Mouse (Mus musculus): ENCODE measurements at regions not wholly inside any gene's neighbourhood (a gene's known extent, or its start where the extent isn't known, plus 50 kb on each side); places are given as distances from the start of the nearest gene placed in this dataset.

DNA sequence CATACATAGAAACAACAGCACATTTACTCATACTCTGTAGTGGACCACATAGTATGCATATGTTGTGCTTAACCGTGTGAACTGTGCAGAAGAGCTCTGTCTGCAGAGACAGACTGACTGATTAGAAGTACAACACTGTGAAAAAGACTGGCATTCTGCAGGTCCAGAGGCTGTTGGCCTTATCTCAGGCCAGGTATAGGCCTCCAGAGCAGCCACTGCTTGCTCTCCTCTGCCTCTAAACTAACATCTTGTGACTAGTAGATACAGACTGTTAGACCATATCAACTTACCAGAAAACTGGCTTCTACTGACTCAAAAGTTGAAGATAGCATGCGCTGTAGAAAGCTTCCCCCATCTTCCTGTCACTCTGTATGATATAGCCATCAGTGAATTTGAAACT, 73.5 kb upstream of the Pde7b start:
- no peak overlapping the region for H3K4me2 ChIP-seq (ENCODE audit: low read depth)
- no peak overlapping the region for H3K9ac ChIP-seq (replicated peaks)
- no peak overlapping the region for H3K27ac ChIP-seq
- no peaks in the 10 kb centered on the region for H3K9me3 ChIP-seq (ENCODE audit: control insufficient read depth, low read length)
- WGBS (ENCODE audit: insufficient replicate concordance) = 14% methylated on average over 2 of the region's 2 CpGs
- no peaks in the 10 kb centered on the region for H3K36me3 ChIP-seq (replicated peaks; ENCODE audit: control insufficient read depth, insufficient read depth, low read depth)
- no peak overlapping the region for H3K4me3 ChIP-seq (ENCODE audit: insufficient read depth in 1 of 2, low read depth in 2 of 2, low read length in 2 of 2)
- peaks cover 0 to 10% of the 10 kb centered on the region in 2 experiments for H3K4me1 ChIP-seq (replicated peaks; ENCODE audit: control insufficient read depth in 2 of 2, insufficient read depth in 2 of 2, low read length in 1 of 2)
- H3K27me3 ChIP-seq (ENCODE audit: control insufficient read depth, insufficient read depth, low read length) = no peaks in the 10 kb centered on the region
- ATAC-seq (ENCODE audit: insufficient read depth) (peak; percentile 94), DNase-seq (ENCODE audit: low read depth in 3 of 3, low spot score in 3 of 3) (peak in 2 of 3 experiments; percentile 7 to 14)
- TF ChIP-seq CTCF (IDR thresholded peaks at IDR 0.05; ENCODE audit: low read depth) = no peak
- peak; percentile 87 for TF ChIP-seq EP300 (IDR thresholded peaks at IDR 0.05; ENCODE audit: low read depth)

DNA sequence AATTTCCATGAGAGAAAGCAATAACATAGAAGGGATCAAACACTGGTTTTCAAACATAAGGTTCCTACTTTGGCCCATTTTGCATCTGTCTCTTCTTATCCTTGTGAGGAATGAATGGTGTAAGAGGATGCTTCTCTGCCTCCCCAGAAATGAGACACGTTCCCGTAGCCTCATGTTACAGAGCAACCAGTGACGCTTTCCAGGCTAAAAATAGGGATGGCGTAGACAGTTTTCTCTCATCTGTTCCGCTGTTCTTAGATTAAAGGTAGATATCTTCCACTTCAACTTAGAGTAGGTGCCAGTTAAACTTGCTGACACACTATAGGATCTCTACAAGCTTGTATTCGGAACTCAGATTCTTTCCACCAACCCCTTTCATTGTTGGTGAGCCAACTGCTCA, 69.1 kb upstream of the Pde7b start:
- no peaks in the 10 kb centered on the region for H3K9me3 ChIP-seq (ENCODE audit: control insufficient read depth, low read length)
- H3K4me3 ChIP-seq (ENCODE audit: insufficient read depth in 1 of 2, low read depth in 2 of 2, low read length in 2 of 2) = no peak overlapping the region
- DNase-seq (ENCODE audit: low read depth in 3 of 3, low spot score in 3 of 3) = no peak
- no peak overlapping the region for H3K4me2 ChIP-seq (ENCODE audit: low read depth)
- H3K9ac ChIP-seq (replicated peaks) = no peak overlapping the region
- ATAC-seq (ENCODE audit: insufficient read depth) = no peak
- H3K27me3 ChIP-seq (ENCODE audit: control insufficient read depth, insufficient read depth, low read length) = no peaks in the 10 kb centered on the region
- H3K27ac ChIP-seq = no peak overlapping the region
- WGBS (ENCODE audit: insufficient replicate concordance) = 68% methylated on average over 6 of the region's 6 CpGs
- H3K4me1 ChIP-seq (replicated peaks; ENCODE audit: control insufficient read depth in 2 of 2, insufficient read depth in 2 of 2, low read length in 1 of 2) = peaks cover 0 to 4% of the 10 kb centered on the region in 2 experiments; a peak in 3 of 4 replicates
- TF ChIP-seq EP300 (IDR thresholded peaks at IDR 0.05; ENCODE audit: low read depth) = no peak
- TF ChIP-seq CTCF (IDR thresholded peaks at IDR 0.05; ENCODE audit: low read depth) = no peak
- no peaks in the 10 kb centered on the region for H3K36me3 ChIP-seq (replicated peaks; ENCODE audit: control insufficient read depth, insufficient read depth, low read depth)

DNA sequence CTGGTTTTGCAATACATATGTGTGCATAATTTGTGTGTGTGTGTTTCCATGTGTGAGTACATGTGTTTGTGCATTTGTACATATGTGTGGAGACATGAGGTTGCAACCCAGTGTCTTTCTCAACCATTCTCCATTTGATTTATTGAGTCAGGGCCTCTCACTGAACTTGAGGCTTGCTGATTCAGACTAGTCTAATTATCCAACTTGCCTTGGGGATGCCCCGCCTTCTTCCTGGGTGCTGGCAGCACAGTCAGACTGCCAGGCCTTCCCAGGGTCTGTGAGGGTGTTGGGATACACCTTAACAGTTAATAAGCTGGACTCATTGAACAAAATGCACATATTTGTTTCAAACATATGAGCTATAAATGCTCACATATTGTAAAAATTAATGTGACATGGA, 56.1 kb upstream of the Pde7b start:
- Histone ChIP-seq H3K27me3 (ENCODE audit: control insufficient read depth, insufficient read depth, low read length) (no peaks in the 10 kb centered on the region), H3K4me2 (ENCODE audit: low read depth) (no peak overlapping the region), H3K4me1 (replicated peaks; ENCODE audit: control insufficient read depth in 2 of 2, insufficient read depth in 2 of 2, low read length in 1 of 2) (0 out of 4 replicates have a peak, but pooled peaks cover 0 to 1% of the 10 kb centered on the region in 2 experiments), H3K9me3 (ENCODE audit: control insufficient read depth, low read length) (no peaks in the 10 kb centered on the region), H3K4me3 (ENCODE audit: insufficient read depth in 1 of 2, low read depth in 2 of 2, low read length in 2 of 2) (no peak overlapping the region), H3K36me3 (replicated peaks; ENCODE audit: control insufficient read depth, insufficient read depth, low read depth) (no peaks in the 10 kb centered on the region), H3K27ac (no peak overlapping the region), H3K9ac (replicated peaks) (no peak overlapping the region)
- DNase-seq (ENCODE audit: low read depth in 3 of 3, low spot score in 3 of 3) (no peak), ATAC-seq (ENCODE audit: insufficient read depth) (no peak)
- TF ChIP-seq EP300 (IDR thresholded peaks at IDR 0.05; ENCODE audit: low read depth) (no peak), CTCF (IDR thresholded peaks at IDR 0.05; ENCODE audit: low read depth) (no peak)
- 60% methylated on average over 1 of the region's 1 CpGs for WGBS (ENCODE audit: insufficient replicate concordance)

DNA sequence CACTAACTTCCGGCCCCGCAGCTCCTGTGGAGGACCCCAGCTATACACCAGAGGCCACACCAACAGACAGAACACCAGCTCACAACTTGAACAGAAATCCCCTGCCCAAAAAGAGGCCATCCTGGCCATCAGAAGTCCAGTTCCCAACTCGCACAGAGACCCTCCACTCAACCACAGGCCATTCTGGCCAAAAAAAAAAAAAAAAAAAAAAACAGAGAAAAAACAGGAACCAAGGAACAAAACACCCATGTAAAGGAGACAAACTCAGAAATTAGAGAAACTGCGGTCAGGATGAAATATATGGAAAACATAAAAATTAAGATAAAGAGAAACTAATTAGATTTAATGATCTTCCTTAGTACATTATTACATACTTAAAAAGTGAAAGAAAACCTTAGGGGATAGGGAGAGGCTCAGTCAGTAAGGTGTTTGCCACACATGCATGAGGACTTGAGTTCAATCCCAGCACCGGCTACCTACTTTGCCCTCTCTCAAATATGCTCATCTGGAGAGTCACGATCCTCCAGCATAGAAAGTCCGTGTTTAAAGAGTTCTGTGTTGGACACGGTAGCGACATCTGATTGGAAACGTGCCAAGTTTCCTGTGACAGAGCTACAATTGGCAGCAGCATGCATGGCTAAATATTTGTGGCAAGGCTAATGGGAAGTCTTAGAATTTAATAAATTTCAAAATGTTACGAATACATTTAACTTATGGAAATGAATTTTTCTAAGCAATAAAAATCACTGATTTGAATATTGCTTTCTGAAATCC, 51.9 kb upstream of the Pde7b start:
- H3K27ac ChIP-seq = no peak overlapping the region
- no peak overlapping the region for H3K9ac ChIP-seq (replicated peaks)
- ATAC-seq (ENCODE audit: insufficient read depth) = no peak
- peaks cover 0 to 5% of the 10 kb centered on the region in 2 experiments; a peak in 1 of 4 replicates for H3K4me1 ChIP-seq (replicated peaks; ENCODE audit: control insufficient read depth in 2 of 2, insufficient read depth in 2 of 2, low read length in 1 of 2)
- no peaks in the 10 kb centered on the region for H3K27me3 ChIP-seq (ENCODE audit: control insufficient read depth, insufficient read depth, low read length)
- TF ChIP-seq EP300 (IDR thresholded peaks at IDR 0.05; ENCODE audit: low read depth) (no peak), CTCF (IDR thresholded peaks at IDR 0.05; ENCODE audit: low read depth) (no peak)
- H3K4me3 ChIP-seq (ENCODE audit: insufficient read depth in 1 of 2, low read depth in 2 of 2, low read length in 2 of 2) = no peak overlapping the region
- WGBS (ENCODE audit: insufficient replicate concordance) = 55% methylated on average over 11 of the region's 11 CpGs
- no peak overlapping the region for H3K4me2 ChIP-seq (ENCODE audit: low read depth)
- no peaks in the 10 kb centered on the region for H3K36me3 ChIP-seq (replicated peaks; ENCODE audit: control insufficient read depth, insufficient read depth, low read depth)
- H3K9me3 ChIP-seq (ENCODE audit: control insufficient read depth, low read length) = no peaks in the 10 kb centered on the region
- DNase-seq (ENCODE audit: low read depth in 3 of 3, low spot score in 3 of 3) = no peak

DNA sequence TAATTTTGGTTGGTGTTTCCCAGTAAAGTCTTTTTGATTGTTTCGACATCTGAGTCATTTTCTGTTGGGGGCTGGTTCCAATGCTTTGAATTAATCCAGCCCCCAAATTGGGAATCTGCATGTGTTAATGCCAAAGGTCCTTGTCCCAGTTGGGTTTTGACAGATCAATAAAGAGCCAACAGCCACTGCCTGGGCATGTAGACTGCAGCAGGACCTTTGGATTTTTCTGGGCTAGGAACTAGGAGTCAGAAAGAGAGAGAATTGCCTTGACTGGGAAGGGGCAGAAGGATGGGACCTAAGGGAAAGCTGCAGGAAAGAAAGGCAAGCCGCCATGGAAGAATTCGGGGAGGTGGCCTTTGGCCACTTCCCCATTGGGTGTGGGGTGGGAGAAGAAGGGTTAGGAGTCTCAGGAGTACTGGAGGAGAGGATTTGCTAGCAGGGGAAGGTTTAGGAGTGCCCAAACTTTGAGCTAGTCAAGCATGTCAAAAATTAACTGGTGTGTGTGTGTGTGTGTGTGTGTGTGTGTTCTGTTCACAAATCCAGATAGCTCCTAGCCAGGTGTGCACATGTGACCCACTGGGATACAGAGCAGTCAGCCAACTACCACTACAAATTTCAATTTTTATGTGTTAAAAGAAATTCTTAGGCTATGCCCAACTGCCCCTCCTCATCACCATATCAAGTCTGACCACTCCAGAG, 51.0 kb upstream of the Pde7b start:
- no peak overlapping the region for H3K9ac ChIP-seq (replicated peaks)
- no peak overlapping the region for H3K27ac ChIP-seq
- H3K4me1 ChIP-seq (replicated peaks; ENCODE audit: control insufficient read depth in 2 of 2, insufficient read depth in 2 of 2, low read length in 1 of 2) = peaks cover 0 to 8% of the 10 kb centered on the region in 2 experiments; a peak in 1 of 4 replicates
- DNase-seq (ENCODE audit: low read depth in 3 of 3, low spot score in 3 of 3) = no peak
- no peak overlapping the region for H3K4me2 ChIP-seq (ENCODE audit: low read depth)
- H3K36me3 ChIP-seq (replicated peaks; ENCODE audit: control insufficient read depth, insufficient read depth, low read depth) = no peaks in the 10 kb centered on the region
- 67% methylated on average over 3 of the region's 3 CpGs for WGBS (ENCODE audit: insufficient replicate concordance)
- TF ChIP-seq EP300 (IDR thresholded peaks at IDR 0.05; ENCODE audit: low read depth) (no peak), CTCF (IDR thresholded peaks at IDR 0.05; ENCODE audit: low read depth) (no peak)
- no peak for ATAC-seq (ENCODE audit: insufficient read depth)
- no peak overlapping the region for H3K4me3 ChIP-seq (ENCODE audit: insufficient read depth in 1 of 2, low read depth in 2 of 2, low read length in 2 of 2)
- no peaks in the 10 kb centered on the region for H3K9me3 ChIP-seq (ENCODE audit: control insufficient read depth, low read length)
- H3K27me3 ChIP-seq (ENCODE audit: control insufficient read depth, insufficient read depth, low read length) = no peaks in the 10 kb centered on the region

Data from liver, embryonic 14.5 days (tissue).